Mouse (Mus musculus): ENCODE measurements around the gene Gpsm2. TPM values are rescaled to one million over a fixed set of nuclear protein-coding genes. Genes with fewer than 3 reads are reported as not detected.
A peak's percentile ranks its signal among the peaks of the same experiment; 100 is the strongest.

The Gpsm2 gene
- polyA plus RNA-seq, 1 experiment, result 1.8 TPM

DNA sequence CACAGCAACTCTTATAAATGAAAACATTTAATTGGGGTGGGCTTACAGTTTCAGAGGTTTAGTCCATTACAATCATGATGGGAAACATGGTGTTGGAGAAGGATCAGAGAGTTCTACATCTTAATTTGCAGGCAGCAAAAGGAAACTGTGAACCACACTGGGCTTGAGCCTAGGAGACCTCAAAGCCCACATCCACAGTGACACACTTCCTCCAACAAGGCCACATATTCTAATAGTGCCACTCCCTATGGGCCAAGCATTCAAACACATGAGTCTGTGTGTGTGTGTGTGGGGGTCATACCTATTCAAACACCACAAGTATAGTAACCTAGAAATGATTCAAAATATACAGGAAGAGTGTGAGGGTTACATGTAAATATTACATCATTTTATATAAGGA, 5.2 kb upstream of the Gpsm2 start:
- Histone ChIP-seq H3K4me3 (ENCODE audit: insufficient read depth, low read depth, low read length) (no peak overlapping the region), H3K27me3 (replicated peaks; ENCODE audit: control insufficient read depth, insufficient read depth, low read length) (no peaks in the 10 kb centered on the region), H3K4me1 (ENCODE audit: control insufficient read depth, insufficient read depth, low read length) (no peaks in the 10 kb centered on the region), H3K36me3 (ENCODE audit: control insufficient read depth, insufficient read depth, low read length) (no peaks in the 10 kb centered on the region), H3K27ac (ENCODE audit: insufficient read depth, low read depth, low read length) (no peak overlapping the region)
- no peak for DNase-seq
- TF ChIP-seq CTCF (conservative IDR thresholded peaks at IDR 0.05; ENCODE audit: insufficient read depth, insufficient read length, low read depth, low read length) (no peak), POLR2A (IDR thresholded peaks at IDR 0.05; ENCODE audit: low read depth, low read length) (no peak)

DNA sequence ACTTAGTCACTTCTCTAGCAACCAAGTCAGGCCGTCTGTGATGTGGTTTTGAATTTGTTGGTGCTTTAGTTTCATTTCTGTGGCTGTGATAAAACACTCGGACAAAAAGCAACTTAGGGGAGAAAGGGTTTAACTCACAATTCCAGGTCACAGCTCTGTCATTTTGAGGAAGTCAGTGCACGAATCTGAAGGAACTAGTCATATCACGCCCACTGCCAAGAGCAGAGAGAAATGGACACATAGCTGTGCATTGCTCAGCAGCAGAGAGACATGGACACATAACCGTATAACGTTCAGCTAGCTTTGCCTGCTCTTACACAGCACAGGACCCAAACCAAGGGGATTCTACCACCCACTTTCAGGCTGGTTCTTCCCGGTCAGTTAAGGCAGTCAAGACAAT, 4.3 kb upstream of the Gpsm2 start:
- WGBS, result 92% methylated on average over 7 of the region's 7 CpGs
- no peak for TF ChIP-seq CTCF (conservative IDR thresholded peaks at IDR 0.05; ENCODE audit: insufficient read depth, insufficient read length, low read depth, low read length)
- no peak for TF ChIP-seq POLR2A (IDR thresholded peaks at IDR 0.05; ENCODE audit: low read depth, low read length)
- H3K36me3 ChIP-seq (ENCODE audit: control insufficient read depth, insufficient read depth, low read length), result no peaks in the 10 kb centered on the region
- no peak overlapping the region for H3K27ac ChIP-seq (ENCODE audit: insufficient read depth, low read depth, low read length)
- no peaks in the 10 kb centered on the region for H3K4me1 ChIP-seq (ENCODE audit: control insufficient read depth, insufficient read depth, low read length)
- H3K4me3 ChIP-seq (ENCODE audit: insufficient read depth, low read depth, low read length), result no peak overlapping the region
- no peaks in the 10 kb centered on the region for H3K27me3 ChIP-seq (replicated peaks; ENCODE audit: control insufficient read depth, insufficient read depth, low read length)
- DNase-seq, result no peak

DNA sequence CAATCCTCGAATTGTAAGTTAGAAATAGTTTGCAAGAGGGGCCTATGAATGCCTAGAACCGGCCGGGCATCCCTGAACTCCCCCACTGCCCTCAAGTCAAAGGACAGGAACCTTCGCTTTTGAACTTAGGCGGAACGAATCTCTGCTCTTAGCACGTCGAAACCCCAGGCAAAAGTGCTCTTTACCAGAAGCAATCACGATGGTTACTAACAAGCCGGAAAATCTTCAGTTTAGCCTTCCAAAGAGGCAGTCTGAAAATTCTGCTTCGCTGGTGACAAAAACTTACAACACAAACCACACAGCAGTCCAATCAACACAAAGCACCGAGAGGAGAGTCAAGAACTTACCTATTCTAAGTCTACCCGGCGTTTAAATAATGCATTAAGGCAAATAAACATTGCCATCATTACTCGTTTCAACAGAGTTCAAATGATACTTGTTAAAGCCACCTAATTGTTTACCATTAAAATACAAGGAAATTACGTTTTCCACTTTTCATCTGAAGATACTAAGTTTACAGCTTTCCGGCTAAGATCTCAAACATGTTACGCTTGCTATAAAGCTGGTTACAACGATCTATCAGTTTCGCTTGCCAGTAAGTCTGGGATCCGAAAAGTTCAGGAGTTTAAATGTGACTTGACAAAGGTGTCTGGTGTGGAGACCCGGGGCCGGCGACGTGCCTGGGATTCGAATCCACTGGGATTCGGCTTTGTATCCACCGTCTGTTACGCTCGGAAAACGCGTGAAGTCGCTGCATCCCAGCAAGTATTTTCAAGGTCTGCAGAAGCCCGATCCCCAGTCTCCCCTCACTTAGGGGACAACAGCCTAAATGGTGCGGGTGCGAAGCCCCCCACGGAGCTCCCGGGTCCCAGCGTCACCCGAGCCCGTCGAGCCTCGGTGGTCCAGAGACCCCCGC, 775 bp downstream of the Gpsm2 start:
- WGBS, result 6% methylated on average over 44 of the region's 44 CpGs
- Histone ChIP-seq H3K36me3 (ENCODE audit: control insufficient read depth, insufficient read depth, low read length) (no peaks in the 10 kb centered on the region), H3K4me3 (ENCODE audit: insufficient read depth, low read depth, low read length) (peak overlapping the region; percentile 70), H3K27ac (ENCODE audit: insufficient read depth, low read depth, low read length) (no peak overlapping the region), H3K27me3 (replicated peaks; ENCODE audit: control insufficient read depth, insufficient read depth, low read length) (no peaks in the 10 kb centered on the region), H3K4me1 (ENCODE audit: control insufficient read depth, insufficient read depth, low read length) (peaks cover 3% of the 10 kb centered on the region; the same call in 1 of the 2 replicates)
- peak; percentile 43 for DNase-seq
- TF ChIP-seq CTCF (conservative IDR thresholded peaks at IDR 0.05; ENCODE audit: insufficient read depth, insufficient read length, low read depth, low read length), result 0 out of 2 replicates have a peak, but pooled peaks have one; percentile 34
- no peak for TF ChIP-seq POLR2A (IDR thresholded peaks at IDR 0.05; ENCODE audit: low read depth, low read length)

DNA sequence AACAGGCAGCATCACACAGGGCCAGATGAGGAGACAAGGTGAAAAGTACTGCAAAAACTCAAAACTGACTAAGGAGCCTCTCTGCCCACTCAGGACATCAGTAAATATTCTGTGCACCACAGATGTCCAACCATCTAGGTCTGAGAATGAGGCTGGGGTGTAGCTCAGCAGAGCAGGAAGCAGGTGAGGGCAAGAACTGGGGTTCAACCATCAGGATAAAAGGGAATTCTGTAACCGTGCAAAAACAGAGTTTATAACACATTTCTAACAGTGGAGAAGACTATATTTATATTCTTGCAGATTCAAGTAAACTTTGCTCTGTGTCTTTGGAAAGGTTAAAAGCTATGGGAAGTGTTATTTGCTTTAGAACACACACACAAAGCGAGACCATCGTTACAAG, 2.3 kb downstream of the Gpsm2 start:
- TF ChIP-seq CTCF (conservative IDR thresholded peaks at IDR 0.05; ENCODE audit: insufficient read depth, insufficient read length, low read depth, low read length) (no peak), POLR2A (IDR thresholded peaks at IDR 0.05; ENCODE audit: low read depth, low read length) (no peak)
- Histone ChIP-seq H3K4me1 (ENCODE audit: control insufficient read depth, insufficient read depth, low read length) (peaks cover 6% of the 10 kb centered on the region; the same call in 1 of the 2 replicates), H3K4me3 (ENCODE audit: insufficient read depth, low read depth, low read length) (no peak overlapping the region), H3K36me3 (ENCODE audit: control insufficient read depth, insufficient read depth, low read length) (no peaks in the 10 kb centered on the region), H3K27me3 (replicated peaks; ENCODE audit: control insufficient read depth, insufficient read depth, low read length) (no peaks in the 10 kb centered on the region), H3K27ac (ENCODE audit: insufficient read depth, low read depth, low read length) (no peak overlapping the region)
- 97% methylated on average over 3 of the region's 3 CpGs for WGBS
- no peak for DNase-seq

- H3K27me3 ChIP-seq (replicated peaks; ENCODE audit: control insufficient read depth, insufficient read depth, low read length), result no peaks in the 10 kb centered on the region
- H3K36me3 ChIP-seq (ENCODE audit: control insufficient read depth, insufficient read depth, low read length), result no peaks in the 10 kb centered on the region
- H3K4me3 ChIP-seq (ENCODE audit: insufficient read depth, low read depth, low read length), result no peak overlapping the region
- 95% methylated on average over 2 of the region's 2 CpGs for WGBS
- peaks cover 6% of the 10 kb centered on the region; the same call in 1 of the 2 replicates for H3K4me1 ChIP-seq (ENCODE audit: control insufficient read depth, insufficient read depth, low read length)
- TF ChIP-seq POLR2A (IDR thresholded peaks at IDR 0.05; ENCODE audit: low read depth, low read length), result no peak
- no peak for TF ChIP-seq CTCF (conservative IDR thresholded peaks at IDR 0.05; ENCODE audit: insufficient read depth, insufficient read length, low read depth, low read length)
- DNase-seq, result no peak
- H3K27ac ChIP-seq (ENCODE audit: insufficient read depth, low read depth, low read length), result no peak overlapping the region
Measured at GRCm38 (mm10) chr3:108719357-108719756, 2.8 kb downstream of the Gpsm2 start.

DNA sequence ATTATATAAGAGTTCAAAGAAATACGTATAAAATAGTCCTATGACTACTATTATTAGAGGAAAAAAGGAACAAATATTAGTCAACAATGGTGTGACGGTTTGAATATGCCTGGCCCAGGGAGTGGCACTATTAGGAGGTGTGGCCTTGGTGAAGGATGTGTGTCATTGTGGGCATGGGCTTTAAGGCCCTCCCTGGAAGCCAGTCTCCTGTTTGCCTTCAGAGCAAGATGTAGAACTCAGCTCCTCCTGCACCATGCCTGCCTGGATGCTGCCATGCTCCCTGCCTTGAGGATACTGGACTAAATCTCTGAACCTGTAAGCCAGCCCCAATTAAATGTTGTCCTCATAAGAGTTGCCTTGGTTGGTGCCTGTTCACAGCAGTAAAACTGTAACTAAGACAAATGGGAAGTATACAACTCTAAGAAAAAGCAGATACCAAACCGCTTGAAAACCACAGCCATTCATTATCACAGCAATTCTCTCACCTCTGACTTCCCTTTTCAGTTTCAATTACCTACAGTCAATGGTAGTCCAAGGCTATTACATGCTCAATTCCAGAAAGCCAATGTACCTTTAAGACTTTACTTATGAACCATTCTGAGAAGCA, 4.1 kb downstream of the Gpsm2 start:
- Histone ChIP-seq H3K4me1 (ENCODE audit: control insufficient read depth, insufficient read depth, low read length) (peaks cover 6% of the 10 kb centered on the region; the same call in 1 of the 2 replicates), H3K27me3 (replicated peaks; ENCODE audit: control insufficient read depth, insufficient read depth, low read length) (no peaks in the 10 kb centered on the region), H3K36me3 (ENCODE audit: control insufficient read depth, insufficient read depth, low read length) (no peaks in the 10 kb centered on the region), H3K4me3 (ENCODE audit: insufficient read depth, low read depth, low read length) (no peak overlapping the region), H3K27ac (ENCODE audit: insufficient read depth, low read depth, low read length) (no peak overlapping the region)
- DNase-seq, result no peak
- TF ChIP-seq POLR2A (IDR thresholded peaks at IDR 0.05; ENCODE audit: low read depth, low read length), result no peak
- TF ChIP-seq CTCF (conservative IDR thresholded peaks at IDR 0.05; ENCODE audit: insufficient read depth, insufficient read length, low read depth, low read length), result no peak
- WGBS, result 90% methylated on average over 3 of the region's 3 CpGs

DNA sequence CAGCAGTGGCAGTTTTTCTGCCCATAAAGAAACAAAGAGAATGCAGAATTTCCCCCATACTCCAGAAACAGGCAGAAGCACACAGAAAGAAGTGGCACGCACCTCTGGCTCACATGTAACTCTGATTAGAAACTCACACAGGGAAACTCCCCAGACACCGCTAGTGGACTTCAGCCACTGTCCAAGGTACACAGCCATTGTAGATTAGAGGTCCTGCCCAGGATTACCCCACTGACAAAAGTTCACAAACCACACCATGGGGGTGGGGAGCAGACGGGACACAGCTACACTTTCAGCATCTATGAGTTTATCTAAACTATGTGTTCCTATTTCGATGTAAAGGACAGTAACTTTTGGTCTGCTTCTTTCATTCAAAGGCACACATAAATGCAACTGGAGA, 7.3 kb downstream of the Gpsm2 start:
- Histone ChIP-seq H3K27ac (ENCODE audit: insufficient read depth, low read depth, low read length) (no peak overlapping the region), H3K4me1 (ENCODE audit: control insufficient read depth, insufficient read depth, low read length) (peaks cover 3% of the 10 kb centered on the region; the same call in 1 of the 2 replicates), H3K27me3 (replicated peaks; ENCODE audit: control insufficient read depth, insufficient read depth, low read length) (no peaks in the 10 kb centered on the region), H3K4me3 (ENCODE audit: insufficient read depth, low read depth, low read length) (no peak overlapping the region), H3K36me3 (ENCODE audit: control insufficient read depth, insufficient read depth, low read length) (no peaks in the 10 kb centered on the region)
- 71% methylated on average over 4 of the region's 4 CpGs for WGBS
- TF ChIP-seq CTCF (conservative IDR thresholded peaks at IDR 0.05; ENCODE audit: insufficient read depth, insufficient read length, low read depth, low read length) (no peak), POLR2A (IDR thresholded peaks at IDR 0.05; ENCODE audit: low read depth, low read length) (no peak)
- DNase-seq, result peak; percentile 87
